Mouse (Mus musculus) embryonic facial prominence, embryonic 12.5 days (tissue): ENCODE data around the gene Rassf7. TPM values are rescaled to one million over a fixed set of nuclear protein-coding genes. Genes with fewer than 3 reads are reported as not detected.

Experiments
- ATAC-seq: fragments of 200-750 bp; cut with Nextera tagmentation; 2 replicates; pipeline ENCODE4 v1.8.0; 2017; ENCODE audit not compliant: insufficient number of reproducible peaks, insufficient read depth, low FRiP score, low TSS enrichment
- H3K27ac ChIP-seq: fragments of 300-500 bp; sonication (generic); 2 replicates; pipeline ENCODE4 v1.5.1; 2016; ENCODE audit warnings: mild to moderate bottlenecking
- H3K27me3 ChIP-seq: fragments of 300-500 bp; sonication (generic); 2 replicates; pipeline ENCODE4 v1.6.1; 2016; ENCODE audit warnings: mild to moderate bottlenecking, moderate library complexity
- H3K36me3 ChIP-seq: fragments of 300-500 bp; sonication (generic); 2 replicates; pipeline ENCODE4 v1.6.1; 2016; ENCODE audit warnings: mild to moderate bottlenecking
- H3K4me1 ChIP-seq: fragments of 300-500 bp; sonication (generic); 2 replicates; pipeline ENCODE4 v1.6.1; 2016
- H3K4me2 ChIP-seq: fragments of 300-500 bp; sonication (generic); replicated peaks from 2 replicates; pipeline ENCODE4 v1.6.1; 2016; ENCODE audit warnings: mild to moderate bottlenecking, moderate library complexity
- H3K4me3 ChIP-seq: fragments of 300-500 bp; sonication (generic); 2 replicates; pipeline ENCODE4 v1.5.1; 2016; ENCODE audit warnings: mild to moderate bottlenecking
- H3K9ac ChIP-seq: fragments of 300-500 bp; sonication (generic); 2 replicates; pipeline ENCODE4 v1.6.1; 2016; ENCODE audit warnings: mild to moderate bottlenecking, moderate library complexity
- H3K9me3 ChIP-seq: fragments of 300-500 bp; sonication (generic); 2 replicates; pipeline ENCODE4 v1.6.1; 2016; ENCODE audit warnings: mild to moderate bottlenecking, moderate library complexity
- WGBS: fragments of 180-500 bp; shearing (Covaris S2); methylation state at CpG from one replicate; pipeline ENCODE4 v1.1.7; 2016; 5-methylcytosine and 5-hydroxymethylcytosine counted together
- polyA plus RNA-seq: library from polyadenylated mRNA; unstranded; fragments of >200 nt; fragmentation: Nextera tagmentation; extraction: Ambion mirVana; gene quantifications from 2 replicates; pipeline ENCODE4 v1.2.1, GENCODE M21; 2016

Rassf7 gene
- polyA plus RNA-seq, 1 experiment from 2014 or later: 38.6 TPM

DNA sequence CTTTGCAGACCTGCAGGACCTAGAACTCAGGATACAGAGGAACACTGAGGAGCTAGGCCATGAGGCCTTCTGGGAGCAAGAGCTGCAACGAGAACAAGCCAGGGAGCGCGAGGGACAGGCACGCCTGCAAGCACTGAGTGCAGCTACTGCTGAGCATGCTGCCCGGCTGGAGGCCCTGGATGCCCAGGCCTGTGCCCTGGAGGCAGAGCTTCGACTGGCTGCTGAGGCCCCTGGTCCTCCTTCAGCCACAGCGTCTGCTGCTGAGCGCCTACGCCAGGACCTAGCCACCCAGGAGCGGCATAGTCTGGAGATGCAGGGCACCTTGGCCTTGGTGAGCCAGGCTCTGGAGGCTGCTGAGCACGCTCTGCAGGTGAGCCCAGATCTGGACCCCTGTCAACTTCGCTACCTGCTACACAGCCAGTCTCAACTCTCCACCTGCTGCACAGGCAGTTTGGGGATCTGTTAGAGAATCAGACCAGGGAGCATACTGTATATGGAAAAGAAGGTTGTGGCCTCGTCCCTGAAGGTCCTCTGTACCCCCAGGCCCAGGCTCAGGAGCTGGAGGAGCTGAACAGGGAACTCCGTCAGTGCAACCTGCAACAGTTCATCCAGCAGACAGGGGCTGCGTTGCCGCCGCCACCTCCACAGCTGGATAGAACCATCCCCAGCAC, 1.8 kb downstream of the Rassf7 start:
- no peak overlapping the region for H3K27ac ChIP-seq
- 89% methylated on average over 17 of the region's 17 CpGs for WGBS
- no peak for ATAC-seq
- no peak overlapping the region for H3K9ac ChIP-seq
- H3K36me3 ChIP-seq: peaks cover 15% of the 10 kb centered on the region
- no peaks in the 10 kb centered on the region for H3K27me3 ChIP-seq
- H3K4me1 ChIP-seq: peaks cover 35% of the 10 kb centered on the region
- no peak overlapping the region for H3K4me2 ChIP-seq
- H3K4me3 ChIP-seq: no peak overlapping the region
- no peaks in the 10 kb centered on the region for H3K9me3 ChIP-seq

DNA sequence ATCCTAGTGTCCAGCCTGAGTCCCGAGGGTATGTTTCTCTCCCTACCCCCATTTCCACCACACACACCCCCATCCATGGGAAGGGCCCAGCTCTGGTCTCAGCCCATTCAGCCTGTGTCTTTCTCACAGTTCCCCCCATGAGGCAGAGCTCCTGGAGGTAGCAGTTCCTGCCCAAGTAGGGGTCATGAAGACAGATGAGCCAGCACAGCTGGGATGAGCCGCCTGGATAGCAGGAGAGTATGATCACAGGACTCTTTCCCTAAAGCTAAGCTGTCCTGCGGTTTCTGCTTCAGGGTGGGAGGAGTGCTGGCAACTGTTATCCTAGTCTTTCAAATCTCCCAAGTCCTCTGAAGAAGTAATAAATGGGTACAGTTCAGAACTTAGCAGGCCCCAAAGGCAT, 2.5 kb downstream of the Rassf7 start:
- H3K4me1 ChIP-seq: peaks cover 40% of the 10 kb centered on the region
- H3K9me3 ChIP-seq: no peaks in the 10 kb centered on the region
- no peak overlapping the region for H3K4me2 ChIP-seq
- no peaks in the 10 kb centered on the region for H3K27me3 ChIP-seq
- 85% methylated on average over 3 of the region's 3 CpGs for WGBS
- no peak overlapping the region for H3K9ac ChIP-seq
- no peak overlapping the region for H3K4me3 ChIP-seq
- H3K36me3 ChIP-seq: peaks cover 15% of the 10 kb centered on the region
- ATAC-seq: no peak
- H3K27ac ChIP-seq: no peak overlapping the region

DNA sequence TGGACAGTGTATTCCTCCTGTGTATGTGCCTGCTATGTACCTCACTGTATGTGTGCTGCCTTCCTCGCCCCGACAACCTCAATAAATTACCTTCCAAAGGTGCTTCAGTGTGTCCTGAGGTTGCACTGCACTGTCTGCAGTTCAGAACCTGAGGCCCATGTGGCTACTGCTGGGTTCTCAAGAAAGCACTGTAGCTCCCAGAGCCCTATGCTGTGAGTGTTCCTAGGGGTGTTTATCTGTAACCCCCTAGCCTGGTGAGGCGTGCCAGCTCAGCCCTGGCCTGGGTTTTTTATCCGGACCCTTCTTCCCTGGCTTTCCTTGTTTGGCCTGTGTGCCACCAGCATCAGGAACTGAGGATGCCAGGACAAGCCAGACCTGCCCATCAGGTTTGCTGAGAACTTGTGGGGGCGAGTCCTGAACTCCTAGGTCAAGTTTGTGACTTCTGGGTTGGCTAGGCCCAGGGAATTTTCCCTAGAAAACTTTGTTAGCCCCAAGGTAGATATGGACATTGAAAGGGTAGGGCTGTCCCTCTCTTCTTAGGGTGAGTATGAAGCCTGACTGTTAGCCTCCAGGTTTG, 3.0 kb downstream of the Rassf7 start:
- no peak overlapping the region for H3K9ac ChIP-seq
- peaks cover 40% of the 10 kb centered on the region for H3K4me1 ChIP-seq
- H3K27me3 ChIP-seq: no peaks in the 10 kb centered on the region
- H3K4me3 ChIP-seq: no peak overlapping the region
- 79% methylated on average over 5 of the region's 5 CpGs for WGBS
- no peak overlapping the region for H3K4me2 ChIP-seq
- no peak overlapping the region for H3K27ac ChIP-seq
- H3K9me3 ChIP-seq: no peaks in the 10 kb centered on the region
- peaks cover 15% of the 10 kb centered on the region for H3K36me3 ChIP-seq
- no peak for ATAC-seq

- H3K36me3 ChIP-seq: peaks cover 15% of the 10 kb centered on the region
- no peaks in the 10 kb centered on the region for H3K9me3 ChIP-seq
- no peak overlapping the region for H3K4me2 ChIP-seq
- no peak for ATAC-seq
- 88% methylated on average over 1 of the region's 1 CpGs for WGBS
- H3K27me3 ChIP-seq: no peaks in the 10 kb centered on the region
- H3K9ac ChIP-seq: no peak overlapping the region
- no peak overlapping the region for H3K27ac ChIP-seq
- H3K4me3 ChIP-seq: no peak overlapping the region
- peaks cover 40% of the 10 kb centered on the region for H3K4me1 ChIP-seq
Observed at GRCm38 (mm10) chr7:141219558-141220099, 4.0 kb downstream of the Rassf7 start.

- H3K9ac ChIP-seq: no peak overlapping the region
- H3K27me3 ChIP-seq: no peaks in the 10 kb centered on the region
- H3K27ac ChIP-seq: 0 out of 2 replicates have a peak overlapping the region, but pooled peaks have one; percentile 23
- 83% methylated on average over 1 of the region's 1 CpGs for WGBS
- peak overlapping the region; percentile 52; the same call in 1 of the 2 replicates for H3K4me3 ChIP-seq
- peak overlapping the region; percentile 95 for H3K4me2 ChIP-seq
- peaks cover 15% of the 10 kb centered on the region for H3K36me3 ChIP-seq
- peaks cover 34% of the 10 kb centered on the region for H3K4me1 ChIP-seq
- H3K9me3 ChIP-seq: no peaks in the 10 kb centered on the region
- no peak for ATAC-seq
Observed at GRCm38 (mm10) chr7:141220377-141220776, 4.7 kb downstream of the Rassf7 start.

DNA sequence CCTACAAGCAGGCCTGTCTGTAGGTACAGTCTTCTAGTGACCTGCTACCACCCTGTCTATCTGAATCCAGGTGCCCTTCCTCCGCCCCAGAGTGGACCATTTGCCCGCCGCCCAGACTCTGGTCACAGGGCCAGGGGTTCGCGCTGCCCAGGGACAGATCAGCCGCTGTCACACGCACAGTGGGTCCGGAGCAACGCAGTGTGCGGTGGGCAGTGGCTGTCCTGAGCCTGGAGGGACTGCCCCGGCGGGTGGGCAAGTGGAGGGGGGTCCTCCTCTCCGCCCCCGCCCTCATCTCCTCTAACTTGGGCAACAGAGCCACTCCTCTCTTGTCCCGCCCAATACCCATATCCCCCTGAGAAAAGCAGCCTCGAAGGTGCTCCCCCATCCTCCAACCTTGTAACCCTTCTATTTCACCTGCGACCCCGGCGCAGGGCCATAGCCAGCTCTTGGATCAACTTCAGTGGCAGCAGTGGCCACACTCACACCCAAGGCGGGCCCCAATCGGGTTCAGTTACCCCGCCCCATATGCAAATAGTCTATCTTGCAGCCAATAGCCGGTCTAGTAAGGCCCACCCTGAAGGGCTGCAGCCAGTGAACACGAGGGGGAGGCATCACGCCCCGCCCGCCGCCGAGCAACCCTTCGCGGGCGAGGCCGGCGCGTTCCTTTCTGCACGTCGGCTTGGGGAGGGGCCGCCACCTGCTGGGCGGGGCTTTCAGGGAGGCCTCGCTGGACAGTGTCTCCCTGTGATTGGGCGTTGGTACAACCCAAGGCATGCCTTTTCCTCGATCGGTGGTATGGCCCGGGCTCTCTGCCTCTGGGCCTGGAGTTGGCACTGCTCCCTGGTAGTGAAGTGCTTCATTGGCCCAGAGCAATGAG, 5.8 kb downstream of the Rassf7 start:
- Histone ChIP-seq H3K4me2 (peak overlapping the region; percentile 95), H3K27ac (peak overlapping the region; percentile 90), H3K9ac (peak overlapping the region; percentile 70), H3K36me3 (peaks cover 15% of the 10 kb centered on the region), H3K4me3 (peak overlapping the region; percentile 52), H3K9me3 (no peaks in the 10 kb centered on the region), H3K27me3 (no peaks in the 10 kb centered on the region), H3K4me1 (peaks cover 29% of the 10 kb centered on the region)
- WGBS: 3% methylated on average over 44 of the region's 44 CpGs
- ATAC-seq: peak; percentile 95

GRCm38 (mm10) chr7:141222126-141222467, 6.4 kb downstream of the Rassf7 start:
- peak overlapping the region; percentile 90 for H3K27ac ChIP-seq
- peaks cover 23% of the 10 kb centered on the region for H3K4me1 ChIP-seq
- H3K36me3 ChIP-seq: peaks cover 14% of the 10 kb centered on the region
- peak overlapping the region; percentile 28 for H3K9ac ChIP-seq
- WGBS: 15% methylated on average over 8 of the region's 8 CpGs
- peak overlapping the region; percentile 95 for H3K4me2 ChIP-seq
- H3K4me3 ChIP-seq: peak overlapping the region; percentile 52
- no peaks in the 10 kb centered on the region for H3K27me3 ChIP-seq
- ATAC-seq: 0 out of 2 replicates have a peak, but pooled peaks have one; percentile 0
- H3K9me3 ChIP-seq: no peaks in the 10 kb centered on the region

GRCm38 (mm10) chr7:141222696-141223215, 7.1 kb downstream of the Rassf7 start:
- ATAC-seq: no peak
- Histone ChIP-seq H3K4me2 (no peak overlapping the region), H3K27me3 (no peaks in the 10 kb centered on the region), H3K4me1 (peaks cover 21% of the 10 kb centered on the region), H3K9ac (no peak overlapping the region), H3K9me3 (no peaks in the 10 kb centered on the region), H3K4me3 (no peak overlapping the region), H3K27ac (peak overlapping the region; percentile 90), H3K36me3 (peaks cover 7% of the 10 kb centered on the region)
- WGBS: 90% methylated on average over 4 of the region's 4 CpGs

- no peak overlapping the region for H3K27ac ChIP-seq
- H3K4me2 ChIP-seq: no peak overlapping the region
- peaks cover 21% of the 10 kb centered on the region for H3K4me1 ChIP-seq
- H3K9me3 ChIP-seq: no peaks in the 10 kb centered on the region
- no peak overlapping the region for H3K9ac ChIP-seq
- H3K36me3 ChIP-seq: peaks cover 9% of the 10 kb centered on the region
- 79% methylated on average over 6 of the region's 6 CpGs for WGBS
- H3K27me3 ChIP-seq: no peaks in the 10 kb centered on the region
- no peak for ATAC-seq
- H3K4me3 ChIP-seq: no peak overlapping the region
Observed at GRCm38 (mm10) chr7:141226535-141226934, 10.9 kb downstream of the Rassf7 start.

GRCm38 (mm10) chr7:141227796-141228195, 12.1 kb downstream of the Rassf7 start:
- Histone ChIP-seq H3K27me3 (no peaks in the 10 kb centered on the region), H3K27ac (no peak overlapping the region), H3K9me3 (no peaks in the 10 kb centered on the region), H3K9ac (0 out of 2 replicates have a peak overlapping the region, but pooled peaks have one; percentile 99), H3K4me1 (peaks cover 13% of the 10 kb centered on the region), H3K36me3 (peaks cover 21% of the 10 kb centered on the region), H3K4me3 (peak overlapping the region; percentile 99; the same call in 1 of the 2 replicates), H3K4me2 (peak overlapping the region; percentile 96)
- no peak for ATAC-seq
- 75% methylated on average over 4 of the region's 4 CpGs for WGBS

GRCm38 (mm10) chr7:141228279-141229067, 12.8 kb downstream of the Rassf7 start, which contains the start of gene Phrf1:
Phrf1 (plus strand) TSS chr7:141228784.
- Histone ChIP-seq H3K4me2 (peak within 1 kb of the TSS; percentile 96), H3K4me1 (peaks cover 12% of the 10 kb centered on the region), H3K27ac (peak within 1 kb of the TSS; percentile 88), H3K4me3 (peak within 1 kb of the TSS; percentile 99), H3K9ac (peak within 1 kb of the TSS; percentile 99), H3K9me3 (no peaks in the 10 kb centered on the region), H3K36me3 (peaks cover 28% of the 10 kb centered on the region), H3K27me3 (no peaks in the 10 kb centered on the region)
- peak; percentile 85 for ATAC-seq
- WGBS: under 1% methylated on average over 76 of the region's 76 CpGs
